Mouse (Mus musculus) heart, embryonic 15.5 days (tissue): ENCODE measurements at regions not wholly inside any gene's neighbourhood (a gene's known extent, or its start where the extent isn't known, plus 50 kb on each side); places are given as distances from the start of the nearest gene placed in this dataset.

Experiments used
- ATAC-seq: fragments of 200-750 bp; cut with Nextera tagmentation; replicated peaks from 2 replicates; pipeline ENCODE4 v1.8.0; 2017; ENCODE audit warnings: low read depth, moderate TSS enrichment; ENCODE audit not compliant: insufficient number of reproducible peaks, insufficient read depth, low FRiP score
- H3K27ac ChIP-seq: fragments of 300-500 bp; sonication (generic); 2 replicates; pipeline ENCODE4 v1.5.1; 2015; ENCODE audit warnings: mild to moderate bottlenecking, inconsistent platforms
- H3K27me3 ChIP-seq: fragments of 300-500 bp; sonication (generic); 2 replicates; pipeline ENCODE4 v1.6.1; 2015; ENCODE audit warnings: inconsistent platforms
- H3K36me3 ChIP-seq: fragments of 300-500 bp; sonication (generic); 2 replicates; pipeline ENCODE4 v1.6.1; 2015; ENCODE audit warnings: mild to moderate bottlenecking, inconsistent platforms
- H3K4me1 ChIP-seq: fragments of 300-500 bp; sonication (generic); replicated peaks from 2 replicates; pipeline ENCODE4 v1.6.1; 2015; ENCODE audit warnings: inconsistent platforms
- H3K4me2 ChIP-seq: fragments of 300-500 bp; sonication (generic); 2 replicates; pipeline ENCODE4 v1.6.1; 2015; ENCODE audit warnings: inconsistent platforms, mild to moderate bottlenecking, moderate library complexity
- H3K4me3 ChIP-seq: fragments of 300-500 bp; sonication (generic); 2 replicates; pipeline ENCODE4 v1.5.1; 2015; ENCODE audit warnings: mild to moderate bottlenecking, inconsistent platforms
- H3K9ac ChIP-seq: fragments of 300-500 bp; sonication (generic); 2 replicates; pipeline ENCODE4 v1.6.1; 2015; ENCODE audit warnings: mild to moderate bottlenecking, inconsistent platforms
- H3K9me3 ChIP-seq: fragments of 300-500 bp; sonication (generic); replicated peaks from 2 replicates; pipeline ENCODE4 v1.6.1; 2016; ENCODE audit warnings: inconsistent platforms
- WGBS: fragments of 180-500 bp; shearing (Covaris S2); methylation state at CpG from one replicate; pipeline ENCODE4 v1.1.7; 2015; ENCODE audit warnings: mixed read lengths; 5-methylcytosine and 5-hydroxymethylcytosine counted together

GRCm38 (mm10) chr10:68378212-68378611 lies 99.7 kb upstream of the Arid5b start:
- H3K9me3 ChIP-seq = no peaks in the 10 kb centered on the region
- H3K36me3 ChIP-seq = no peaks in the 10 kb centered on the region
- 86% methylated on average over 5 of the region's 5 CpGs for WGBS
- H3K9ac ChIP-seq = no peak overlapping the region
- no peak for ATAC-seq
- H3K27me3 ChIP-seq = no peaks in the 10 kb centered on the region
- no peak overlapping the region for H3K4me2 ChIP-seq
- H3K4me1 ChIP-seq = no peaks in the 10 kb centered on the region
- no peak overlapping the region for H3K27ac ChIP-seq
- H3K4me3 ChIP-seq = no peak overlapping the region

- no peaks in the 10 kb centered on the region for H3K36me3 ChIP-seq
- ATAC-seq = no peak
- no peaks in the 10 kb centered on the region for H3K9me3 ChIP-seq
- H3K27ac ChIP-seq = no peak overlapping the region
- no peaks in the 10 kb centered on the region for H3K4me1 ChIP-seq
- no peaks in the 10 kb centered on the region for H3K27me3 ChIP-seq
- H3K9ac ChIP-seq = no peak overlapping the region
- WGBS = 85% methylated on average over 4 of the region's 4 CpGs
- no peak overlapping the region for H3K4me3 ChIP-seq
- H3K4me2 ChIP-seq = no peak overlapping the region
Observed at GRCm38 (mm10) chr10:68377479-68377878, 98.9 kb upstream of the Arid5b start.

DNA sequence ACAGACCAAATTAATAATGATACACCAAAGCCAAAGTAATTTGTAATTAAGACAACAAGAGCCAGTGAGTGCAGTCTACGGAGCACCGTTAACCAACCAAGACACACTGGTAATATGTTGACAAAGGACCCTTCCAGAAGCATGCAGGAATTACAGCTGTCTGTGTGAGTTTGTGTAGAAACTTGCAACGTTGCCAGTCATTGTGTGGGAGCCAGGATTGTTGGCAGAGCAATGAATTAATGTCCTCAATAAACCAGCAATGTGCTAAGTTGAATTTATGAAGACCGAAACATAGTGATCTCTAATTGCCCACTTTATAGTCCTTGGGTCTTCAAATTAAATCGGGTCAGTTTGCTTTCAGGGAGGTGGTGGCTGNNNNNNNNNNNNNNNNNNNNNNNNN lies 95.3 kb upstream of the Arid5b start:
- Histone ChIP-seq H3K4me3 (no peak overlapping the region), H3K36me3 (no peaks in the 10 kb centered on the region), H3K27ac (no peak overlapping the region), H3K4me2 (no peak overlapping the region), H3K27me3 (no peaks in the 10 kb centered on the region), H3K9ac (no peak overlapping the region), H3K9me3 (no peaks in the 10 kb centered on the region), H3K4me1 (no peaks in the 10 kb centered on the region)
- WGBS = 78% methylated on average over 5 of the region's 5 CpGs
- ATAC-seq = no peak

DNA sequence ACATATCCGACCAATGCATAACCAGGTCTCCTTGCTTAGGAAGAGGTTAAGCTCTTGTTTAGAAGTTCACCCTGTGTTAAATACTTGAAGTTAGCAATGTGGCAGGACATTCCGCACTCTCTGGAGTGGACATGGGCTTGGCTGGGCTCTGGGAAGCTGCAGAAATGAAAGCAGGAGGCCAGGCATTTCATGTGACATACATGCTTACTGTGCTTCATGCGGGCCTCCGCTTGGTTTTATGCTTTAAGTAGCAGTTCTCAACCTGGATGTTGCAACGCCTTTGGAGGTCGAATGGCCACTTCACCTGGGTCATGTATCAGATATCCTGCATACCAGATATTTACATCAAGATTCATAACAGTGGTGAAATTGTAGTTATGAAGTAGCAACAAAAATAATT lies 93.2 kb upstream of the Arid5b start:
- no peak for ATAC-seq
- no peaks in the 10 kb centered on the region for H3K36me3 ChIP-seq
- H3K4me1 ChIP-seq = no peaks in the 10 kb centered on the region
- no peak overlapping the region for H3K27ac ChIP-seq
- no peak overlapping the region for H3K9ac ChIP-seq
- no peaks in the 10 kb centered on the region for H3K9me3 ChIP-seq
- H3K4me3 ChIP-seq = no peak overlapping the region
- no peaks in the 10 kb centered on the region for H3K27me3 ChIP-seq
- H3K4me2 ChIP-seq = no peak overlapping the region
- WGBS = 91% methylated on average over 6 of the region's 6 CpGs

DNA sequence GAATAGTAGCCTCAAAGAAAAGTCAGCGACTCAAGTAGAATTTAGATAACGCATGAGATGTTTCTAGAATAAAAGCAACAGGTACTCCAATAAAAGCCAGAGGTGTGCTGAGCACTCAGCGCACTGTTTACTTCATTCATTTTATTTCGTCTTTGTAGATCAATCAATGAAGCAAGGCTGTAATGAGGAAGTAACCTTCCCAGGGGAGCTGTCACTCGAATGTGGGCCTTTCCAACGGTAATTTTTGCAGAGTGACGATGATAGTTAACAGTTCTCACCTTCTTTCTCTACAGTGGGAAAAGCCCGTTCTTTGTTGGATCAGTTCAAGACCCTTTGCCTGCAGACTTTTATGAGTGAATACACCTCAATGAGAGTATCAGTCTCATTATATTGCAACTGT lies 92.4 kb upstream of the Arid5b start:
- Histone ChIP-seq H3K4me2 (no peak overlapping the region), H3K9me3 (no peaks in the 10 kb centered on the region), H3K36me3 (no peaks in the 10 kb centered on the region), H3K9ac (no peak overlapping the region), H3K4me1 (no peaks in the 10 kb centered on the region), H3K27me3 (no peaks in the 10 kb centered on the region), H3K27ac (no peak overlapping the region), H3K4me3 (no peak overlapping the region)
- no peak for ATAC-seq
- WGBS = 84% methylated on average over 8 of the region's 8 CpGs

- Histone ChIP-seq H3K4me1 (no peaks in the 10 kb centered on the region), H3K27me3 (no peaks in the 10 kb centered on the region), H3K4me3 (no peak overlapping the region), H3K9me3 (0 out of 2 replicates have a peak, but pooled peaks cover 4% of the 10 kb centered on the region), H3K9ac (no peak overlapping the region), H3K27ac (no peak overlapping the region), H3K4me2 (no peak overlapping the region), H3K36me3 (no peaks in the 10 kb centered on the region)
- ATAC-seq = no peak
- 88% methylated on average over 3 of the region's 3 CpGs for WGBS
Observed at GRCm38 (mm10) chr10:68366796-68367195, 88.3 kb upstream of the Arid5b start.

- Histone ChIP-seq H3K9ac (no peak overlapping the region), H3K4me2 (no peak overlapping the region), H3K27ac (no peak overlapping the region), H3K9me3 (0 out of 2 replicates have a peak, but pooled peaks cover 4% of the 10 kb centered on the region), H3K4me1 (0 out of 2 replicates have a peak, but pooled peaks cover 2% of the 10 kb centered on the region), H3K36me3 (no peaks in the 10 kb centered on the region), H3K27me3 (no peaks in the 10 kb centered on the region), H3K4me3 (no peak overlapping the region)
- WGBS = 53% methylated on average over 6 of the region's 6 CpGs
- ATAC-seq = no peak
Observed at GRCm38 (mm10) chr10:68360765-68361483, 82.4 kb upstream of the Arid5b start.

DNA sequence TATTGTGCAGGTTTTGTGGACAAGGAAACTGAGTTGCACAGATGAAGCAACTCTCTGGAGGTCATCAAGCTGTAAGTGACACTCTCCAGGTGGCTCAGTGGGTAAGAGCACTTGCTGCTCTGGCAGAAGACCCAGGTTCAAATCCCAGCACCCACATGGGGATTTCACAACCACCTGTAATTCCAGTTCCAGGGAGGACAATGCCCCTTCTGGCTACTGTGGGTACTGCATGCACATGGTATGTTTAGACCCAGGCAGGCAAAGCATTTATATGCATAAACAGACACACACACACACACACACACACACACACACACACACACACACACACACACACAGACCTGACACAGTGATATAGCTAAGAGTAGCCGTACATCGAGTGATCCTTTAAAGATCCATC lies 80.6 kb upstream of the Arid5b start:
- no peak overlapping the region for H3K4me2 ChIP-seq
- ATAC-seq = no peak
- 87% methylated on average over 2 of the region's 2 CpGs for WGBS
- no peaks in the 10 kb centered on the region for H3K9me3 ChIP-seq
- H3K36me3 ChIP-seq = no peaks in the 10 kb centered on the region
- H3K27ac ChIP-seq = no peak overlapping the region
- H3K9ac ChIP-seq = no peak overlapping the region
- no peak overlapping the region for H3K4me3 ChIP-seq
- no peaks in the 10 kb centered on the region for H3K27me3 ChIP-seq
- peaks cover 4% of the 10 kb centered on the region; the same call in 1 of the 2 replicates for H3K4me1 ChIP-seq

GRCm38 (mm10) chr10:68356973-68357372 lies 78.4 kb upstream of the Arid5b start:
- peaks cover 10% of the 10 kb centered on the region; the same call in 1 of the 2 replicates for H3K4me1 ChIP-seq
- H3K4me2 ChIP-seq = no peak overlapping the region
- 62% methylated on average over 6 of the region's 6 CpGs for WGBS
- no peak overlapping the region for H3K4me3 ChIP-seq
- no peak overlapping the region for H3K9ac ChIP-seq
- H3K27ac ChIP-seq = no peak overlapping the region
- no peak for ATAC-seq
- H3K27me3 ChIP-seq = no peaks in the 10 kb centered on the region
- no peaks in the 10 kb centered on the region for H3K9me3 ChIP-seq
- H3K36me3 ChIP-seq = no peaks in the 10 kb centered on the region

- Histone ChIP-seq H3K9ac (no peak overlapping the region), H3K9me3 (no peaks in the 10 kb centered on the region), H3K36me3 (no peaks in the 10 kb centered on the region), H3K4me3 (no peak overlapping the region), H3K4me2 (no peak overlapping the region), H3K27ac (no peak overlapping the region), H3K27me3 (no peaks in the 10 kb centered on the region), H3K4me1 (peaks cover 10% of the 10 kb centered on the region; the same call in 1 of the 2 replicates)
- 81% methylated on average over 5 of the region's 5 CpGs for WGBS
- ATAC-seq = no peak
Observed at GRCm38 (mm10) chr10:68356521-68356920, 78.0 kb upstream of the Arid5b start.

DNA sequence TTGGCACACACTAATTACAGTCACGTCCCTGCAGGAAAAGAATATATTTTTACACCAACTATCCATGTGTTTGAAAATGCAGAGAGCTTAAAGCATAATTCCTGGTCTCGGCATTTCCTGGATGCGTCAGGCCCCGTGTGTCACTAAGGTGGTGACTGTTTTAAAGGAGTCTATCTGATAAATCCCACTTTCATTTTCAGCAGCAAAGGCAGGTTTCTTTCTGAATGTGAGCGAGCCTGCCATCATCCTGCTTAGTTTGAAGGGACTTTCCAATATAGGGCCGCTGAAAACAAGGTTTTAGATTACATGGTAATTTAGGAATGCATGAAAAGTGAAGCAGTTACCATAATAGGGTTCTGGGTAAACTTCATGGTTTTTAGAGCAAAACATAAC lies 77.5 kb upstream of the Arid5b start:
- no peak for ATAC-seq
- Histone ChIP-seq H3K27ac (peak overlapping the region; percentile 66), H3K4me3 (no peak overlapping the region), H3K36me3 (no peaks in the 10 kb centered on the region), H3K4me1 (peaks cover 8% of the 10 kb centered on the region; the same call in 1 of the 2 replicates), H3K9me3 (no peaks in the 10 kb centered on the region), H3K4me2 (0 out of 2 replicates have a peak overlapping the region, but pooled peaks have one; percentile 24), H3K27me3 (no peaks in the 10 kb centered on the region), H3K9ac (no peak overlapping the region)
- 23% methylated on average over 6 of the region's 6 CpGs for whole genome bisulfite sequencing

DNA sequence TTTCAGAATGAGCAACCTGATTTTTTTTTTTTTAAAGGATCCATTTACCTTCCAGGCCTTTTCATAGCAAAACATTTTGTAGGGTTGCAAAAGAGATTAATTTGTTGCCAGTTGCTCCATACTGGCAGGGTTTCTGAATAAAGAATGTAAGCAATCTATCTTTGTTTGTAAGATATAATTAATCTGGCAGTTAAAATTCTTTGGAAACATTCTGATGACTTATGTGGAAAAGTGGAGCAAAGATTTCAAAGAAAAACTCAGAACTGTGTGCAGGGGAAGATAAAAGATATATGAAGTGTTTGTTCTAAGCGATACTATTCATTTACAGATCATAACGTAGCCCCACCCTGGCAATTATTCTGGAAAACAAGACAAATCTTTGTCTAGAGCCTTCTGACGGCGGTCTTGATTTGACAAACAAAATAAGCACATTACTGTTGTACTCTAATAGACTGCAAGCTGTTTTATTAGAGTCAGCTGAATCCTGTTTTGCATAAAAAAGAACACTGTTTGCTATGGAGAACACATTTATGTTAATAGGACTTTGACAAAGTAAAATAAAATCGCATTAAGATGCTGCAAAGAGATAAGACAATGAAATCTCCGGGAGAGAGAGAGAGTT lies 77.0 kb upstream of the Arid5b start:
- Histone ChIP-seq H3K9ac (no peak overlapping the region), H3K9me3 (no peaks in the 10 kb centered on the region), H3K4me2 (0 out of 2 replicates have a peak overlapping the region, but pooled peaks have one; percentile 24), H3K27ac (peak overlapping the region; percentile 66), H3K4me1 (peaks cover 8% of the 10 kb centered on the region; the same call in 1 of the 2 replicates), H3K4me3 (no peak overlapping the region), H3K36me3 (no peaks in the 10 kb centered on the region), H3K27me3 (no peaks in the 10 kb centered on the region)
- ATAC-seq = no peak
- 42% methylated on average over 6 of the region's 6 CpGs for WGBS
